Mouse (Mus musculus) cerebellum, postnatal 14 days (tissue): ENCODE data around the gene Riiad1.

Source experiments
- DNase-seq, 2 experiments: peaks; one replicate each; pipeline ENCODE4 v3.0.0; 2021; ENCODE audit warnings: mixed read lengths in 2 of 2

Riiad1 gene

DNA sequence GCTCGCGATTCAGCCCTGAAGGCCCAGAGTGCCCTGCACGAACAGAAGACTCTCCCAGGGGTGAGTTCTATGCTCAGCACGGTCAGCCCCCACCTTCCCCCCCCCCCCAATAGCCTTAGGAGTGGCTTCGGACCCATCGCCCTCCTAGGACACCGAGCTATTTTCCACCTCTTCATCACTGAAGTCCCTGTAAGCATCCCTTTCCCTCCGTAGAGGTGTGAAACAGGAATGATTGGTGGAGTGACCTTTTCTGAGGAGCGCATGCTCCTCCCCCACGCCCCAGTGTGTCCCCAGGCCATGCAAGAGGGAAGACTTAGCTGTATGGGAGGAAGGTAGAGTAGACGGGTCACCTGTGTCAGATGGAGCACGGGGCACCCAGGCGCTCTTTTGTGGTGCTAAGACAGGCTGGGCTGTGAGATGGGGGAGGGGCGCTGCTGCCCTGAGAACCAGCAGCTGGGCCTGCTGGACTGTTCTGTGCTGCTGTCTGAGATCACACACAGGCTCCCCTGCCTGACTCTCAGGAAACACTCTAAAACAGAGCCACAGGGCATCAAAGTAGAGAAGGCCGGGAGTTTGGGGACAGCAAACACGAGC, at the start of gene Riiad1:
Riiad1 (minus strand) TSS at position 51 of the 594 bp plus-strand sequence.
- peak in 1 of 2 experiments; percentile 36 for DNase-seq

DNA sequence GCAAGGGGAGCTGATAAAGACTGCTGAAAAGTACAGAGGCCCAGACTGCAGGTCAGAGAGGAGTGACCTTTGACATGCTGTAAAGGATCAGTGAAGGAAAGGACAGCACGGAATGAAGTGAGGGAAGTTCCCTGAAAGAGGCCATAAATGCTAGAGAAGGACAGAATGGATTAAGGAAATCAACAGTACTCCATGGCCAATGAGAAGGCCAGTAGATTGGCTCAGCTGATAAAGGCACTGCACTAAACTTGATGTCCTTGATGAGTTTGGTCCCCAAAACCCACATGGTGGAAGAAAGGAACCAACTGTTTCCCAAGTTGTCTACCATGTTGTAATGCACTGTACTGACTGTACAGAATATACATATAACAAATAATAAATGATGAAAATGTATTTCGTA, 46.6 kb upstream of the Riiad1 start:
- DNase-seq, result no peak

DNA sequence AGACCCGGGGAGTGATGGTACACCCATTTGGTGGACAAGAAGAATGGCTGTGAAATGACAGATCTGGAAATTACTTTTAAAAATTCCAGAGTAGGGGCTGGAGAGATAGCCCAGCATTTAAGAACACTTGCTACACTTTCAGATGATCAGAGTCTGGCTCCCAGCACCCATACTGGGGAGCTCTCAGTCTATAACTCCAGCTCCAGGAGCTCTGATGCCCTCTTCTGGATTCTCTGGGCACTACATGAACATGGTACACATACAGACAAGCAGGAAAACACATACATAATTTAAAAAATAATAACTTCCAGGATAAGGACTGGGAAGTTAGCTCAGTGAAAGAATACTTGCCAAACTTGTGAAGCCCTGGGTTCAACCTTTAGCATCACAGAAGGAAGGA, 26.5 kb upstream of the Riiad1 start:
- DNase-seq, result peak in 1 of 2 experiments; percentile 43

DNA sequence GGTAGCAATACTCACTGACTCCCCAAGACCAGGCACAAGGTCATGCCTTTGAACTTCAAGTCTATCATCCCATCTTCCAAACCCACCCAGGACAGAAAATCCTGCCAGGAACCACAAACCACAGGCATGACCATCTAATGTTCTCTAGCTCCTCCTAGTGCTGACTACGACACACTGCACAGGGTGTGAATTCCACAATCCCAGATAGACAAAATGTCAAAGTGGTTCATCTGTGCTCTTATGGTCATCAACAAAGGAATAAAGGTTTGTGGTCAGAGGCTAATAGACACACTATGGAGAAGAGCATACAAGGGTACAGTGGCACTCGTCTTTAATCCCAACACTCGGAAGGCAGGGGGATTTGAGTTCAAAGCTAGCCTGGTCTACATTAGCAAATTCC, 22.1 kb upstream of the Riiad1 start:
- peak; percentile 67 to 70 for DNase-seq

DNA sequence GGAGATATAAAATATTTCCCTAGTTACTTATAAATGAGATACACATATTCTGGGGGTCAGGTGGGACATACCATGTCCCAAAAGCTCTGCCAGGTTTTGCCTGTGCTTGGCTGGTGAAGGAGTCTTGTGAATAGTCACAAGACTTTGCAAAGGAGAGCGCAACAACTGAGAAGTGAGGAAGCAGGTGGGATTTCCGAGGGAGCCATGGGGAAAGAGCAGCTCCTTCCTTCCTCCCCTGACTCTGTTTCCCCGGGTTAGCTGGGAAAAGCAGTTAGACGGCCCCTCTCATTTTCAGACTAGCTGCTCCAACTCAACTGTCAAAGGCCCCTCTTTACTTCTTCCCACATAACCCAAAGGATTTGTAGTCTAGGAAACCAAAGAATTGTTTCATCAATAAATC, 17.0 kb upstream of the Riiad1 start:
- no peak for DNase-seq

DNA sequence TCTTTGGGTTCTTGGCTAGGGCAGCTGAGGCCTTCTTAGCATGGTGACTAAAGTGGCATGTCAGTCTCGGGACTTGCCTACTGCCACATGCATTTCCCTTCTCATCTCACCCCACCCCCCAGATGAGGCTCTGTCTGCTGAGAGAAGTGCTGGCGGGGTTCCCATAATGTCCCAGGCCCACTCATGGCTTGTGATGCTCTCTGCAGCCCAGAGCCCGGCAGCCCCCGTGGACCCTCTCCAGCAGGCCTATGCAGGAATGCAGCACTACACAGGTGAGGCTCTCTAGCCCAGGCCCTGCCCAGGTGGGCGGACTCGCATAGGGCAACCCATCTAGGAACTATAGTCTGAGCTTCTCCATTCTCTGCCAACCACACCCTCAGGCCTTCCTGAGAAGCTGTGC, 7.4 kb upstream of the Riiad1 start:
- DNase-seq, result peak in 1 of 2 experiments; percentile 46

DNA sequence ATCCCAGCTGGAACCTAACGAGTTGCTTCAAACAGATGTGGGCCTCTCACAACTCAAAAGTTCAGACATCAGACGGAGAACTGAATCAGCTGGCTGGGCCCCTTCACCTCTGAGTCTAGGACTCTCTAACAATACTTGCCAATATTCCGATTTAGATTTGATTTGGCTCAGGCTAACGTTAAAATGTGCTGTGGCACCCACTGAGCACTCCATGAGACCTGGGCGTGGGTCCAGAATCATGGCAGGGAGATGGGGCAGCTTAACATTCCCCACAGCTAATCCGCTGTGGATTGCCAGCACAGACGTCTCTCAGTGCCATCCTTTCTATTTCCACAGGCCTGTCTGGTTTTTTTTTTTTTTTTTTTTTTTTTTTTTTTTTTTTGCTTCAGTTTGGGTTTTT, 5.8 kb upstream of the Riiad1 start:
- peak in 1 of 2 experiments; percentile 45 for DNase-seq

DNA sequence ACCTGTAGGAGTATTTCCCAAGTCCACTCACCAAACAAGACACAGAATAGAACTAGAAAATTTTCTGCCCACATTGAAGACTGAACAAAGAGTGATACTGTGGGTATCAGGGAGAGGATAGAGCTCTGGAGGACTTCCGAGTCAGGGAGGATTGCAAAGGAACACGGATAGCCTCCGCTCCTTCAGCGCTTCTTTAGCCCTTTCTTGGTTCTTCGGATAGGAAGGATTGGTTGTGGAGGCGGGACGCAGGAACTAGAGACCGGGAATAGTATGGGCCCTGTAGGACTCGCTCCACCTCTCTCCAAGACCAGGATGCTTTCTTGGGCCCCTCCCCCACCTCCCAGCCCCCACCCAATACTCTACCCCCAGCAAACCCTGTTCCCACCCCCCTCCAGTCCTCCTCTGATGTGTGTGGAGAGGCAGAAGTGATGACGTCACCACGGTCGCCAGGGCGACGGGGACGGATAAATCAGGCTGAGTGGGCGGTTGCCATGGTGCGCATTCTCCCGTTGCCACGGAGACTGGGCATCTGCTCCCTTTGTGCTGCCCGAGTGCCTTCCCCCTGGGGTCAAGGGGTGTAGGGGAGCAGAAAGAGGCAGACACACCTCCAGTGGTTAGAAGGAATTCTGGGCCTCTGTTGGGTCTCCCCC, 3.8 kb upstream of the Riiad1 start:
- DNase-seq, result peak; percentile 92 to 95

DNA sequence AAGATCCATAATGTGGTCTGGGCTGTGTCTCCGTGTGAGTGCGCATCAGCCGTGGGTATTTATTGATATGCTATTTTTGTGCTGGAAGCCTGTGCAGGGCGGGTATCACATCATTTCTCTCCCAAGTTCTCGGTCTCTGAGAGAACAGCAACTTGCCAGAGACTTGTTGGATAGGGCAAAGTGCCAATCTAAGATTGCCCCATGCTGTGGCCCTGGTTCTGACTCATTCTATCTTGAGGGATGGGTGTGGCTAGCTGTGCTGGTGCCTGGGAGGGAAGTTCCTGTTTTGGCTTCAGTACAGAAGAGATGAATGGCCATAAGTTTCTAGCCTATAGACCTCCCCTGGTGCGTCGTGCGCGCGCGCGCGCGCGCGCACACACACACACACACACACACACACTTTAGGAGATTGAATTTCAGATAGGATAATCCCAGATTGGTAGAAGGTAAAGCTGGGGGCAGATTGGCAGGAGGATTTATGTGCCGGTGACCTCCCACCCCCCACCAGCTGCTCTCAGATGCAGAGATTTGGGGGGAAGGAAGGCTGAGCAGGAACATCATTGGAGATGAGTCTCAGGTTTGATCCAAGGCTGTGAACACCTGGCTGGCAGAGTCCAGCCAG, 2.7 kb upstream of the Riiad1 start:
- peak in 1 of 2 experiments; percentile 57 for DNase-seq

DNA sequence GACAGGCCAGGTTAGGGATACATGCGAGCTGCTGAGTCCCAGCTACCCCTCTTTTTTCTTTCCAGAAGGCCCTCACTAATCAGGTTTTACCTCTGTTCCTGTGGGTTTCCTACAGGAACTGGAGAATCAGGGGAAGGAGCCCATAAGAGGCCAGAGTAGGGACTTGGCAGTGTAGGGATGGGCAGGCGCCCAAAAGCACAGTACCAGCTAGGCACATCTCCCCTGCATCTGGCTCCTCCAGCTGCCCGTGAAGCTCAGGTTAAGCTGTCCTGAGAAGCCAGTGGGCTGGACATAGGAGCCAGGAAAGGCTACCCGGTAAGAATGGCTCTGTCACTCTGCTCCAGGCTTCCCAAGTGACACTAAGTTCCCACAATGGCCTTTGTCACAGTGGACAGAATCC, 1.3 kb upstream of the Riiad1 start:
- DNase-seq, result peak in 1 of 2 experiments; percentile 26

DNA sequence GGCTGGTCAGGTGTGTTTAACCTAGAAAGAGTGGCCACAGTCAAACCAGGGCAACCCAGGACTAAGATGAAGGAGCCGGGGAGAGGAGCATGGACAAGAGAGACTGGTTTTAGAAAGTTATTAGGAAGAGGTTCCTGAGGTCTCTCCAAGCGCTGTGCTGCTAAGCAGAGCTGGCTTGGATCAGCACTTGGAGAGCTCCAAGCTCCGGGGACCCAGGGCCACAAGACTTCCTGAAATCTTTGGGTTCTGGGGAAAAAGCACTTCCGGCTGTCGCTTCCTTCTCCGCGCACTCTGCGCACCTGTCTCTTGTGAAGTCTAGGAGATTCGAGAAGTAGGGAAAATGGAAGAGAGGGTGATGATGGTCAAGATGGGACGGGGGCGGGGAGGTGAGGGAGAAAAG, 577 bp downstream of the Riiad1 start:
- no peak for DNase-seq

DNA sequence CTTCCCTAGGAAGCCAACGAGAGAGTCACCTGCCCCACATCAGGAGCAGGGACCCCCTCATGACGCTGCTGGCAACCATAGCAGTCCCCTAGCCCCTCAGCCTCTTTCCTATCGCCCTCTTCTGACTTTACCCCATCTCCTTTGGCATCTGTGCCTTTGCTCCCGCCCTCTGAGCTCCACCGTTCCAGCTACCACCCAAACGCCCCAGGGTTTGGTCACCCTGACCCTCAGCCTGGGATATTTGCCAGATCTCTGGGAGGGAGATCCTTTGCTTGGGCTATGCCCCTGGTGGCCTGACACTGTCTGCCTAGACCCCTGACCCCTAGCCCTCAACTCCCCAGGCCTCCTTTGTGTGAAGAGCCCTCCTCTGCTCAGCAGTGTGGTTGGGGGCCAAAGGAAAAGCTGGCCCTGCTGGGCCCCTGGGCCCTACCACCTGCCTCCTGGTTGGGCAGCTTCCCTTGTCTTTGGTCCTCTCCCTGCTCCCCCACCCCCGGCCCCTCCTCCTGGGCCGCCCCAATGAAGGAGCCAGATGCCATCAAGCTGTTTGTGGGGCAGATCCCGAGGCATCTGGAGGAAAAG, 1.5 kb downstream of the Riiad1 start:
- peak; percentile 62 to 63 for DNase-seq

DNA sequence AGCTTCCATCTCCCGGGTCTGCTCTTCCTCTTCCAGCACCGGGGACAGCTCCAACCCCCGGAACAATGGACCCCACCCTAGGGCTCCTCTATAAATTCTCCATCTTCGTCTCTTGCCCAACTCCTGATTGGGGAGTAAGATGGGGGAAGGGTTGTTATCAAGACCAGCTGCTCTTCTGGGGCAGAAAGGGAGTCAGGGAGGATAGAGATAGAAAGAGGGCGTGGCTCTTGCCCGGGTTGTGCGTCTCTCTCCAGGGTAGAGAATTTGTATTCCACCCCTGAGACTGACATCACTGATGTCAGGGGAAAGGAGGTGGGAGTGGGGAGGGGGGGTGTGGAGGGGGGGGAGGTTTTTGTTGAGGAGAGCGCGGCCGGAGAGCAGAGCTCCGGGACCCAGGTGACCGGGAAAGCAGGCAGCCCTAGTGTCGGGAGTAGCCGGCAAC, 2.1 kb downstream of the Riiad1 start, which contains the start of gene Celf3:
Celf3 (plus strand) TSS at position 315 of the 442 bp plus-strand sequence.
- peak; percentile 88 to 89 for DNase-seq

DNA sequence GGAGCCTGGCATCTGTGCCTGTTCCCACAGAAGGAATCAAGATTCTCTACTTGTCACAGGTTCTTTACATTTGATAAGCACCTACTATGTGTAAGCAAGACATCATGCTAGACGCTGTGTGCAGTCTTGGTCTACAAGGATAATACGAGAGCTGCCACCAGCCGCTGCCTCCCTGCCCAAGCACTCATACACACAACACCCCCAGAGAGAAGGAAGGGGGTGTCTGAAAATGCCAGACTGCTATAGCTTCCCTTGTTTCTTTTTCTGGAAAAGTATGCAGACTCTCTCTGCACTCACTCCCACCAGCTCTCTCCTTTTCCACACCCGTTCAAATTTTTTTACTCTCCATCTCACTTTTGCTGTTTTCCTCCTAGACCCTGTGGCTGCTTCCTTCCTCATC, 2.7 kb downstream of the Riiad1 start:
- peak; percentile 40 to 56 for DNase-seq

DNA sequence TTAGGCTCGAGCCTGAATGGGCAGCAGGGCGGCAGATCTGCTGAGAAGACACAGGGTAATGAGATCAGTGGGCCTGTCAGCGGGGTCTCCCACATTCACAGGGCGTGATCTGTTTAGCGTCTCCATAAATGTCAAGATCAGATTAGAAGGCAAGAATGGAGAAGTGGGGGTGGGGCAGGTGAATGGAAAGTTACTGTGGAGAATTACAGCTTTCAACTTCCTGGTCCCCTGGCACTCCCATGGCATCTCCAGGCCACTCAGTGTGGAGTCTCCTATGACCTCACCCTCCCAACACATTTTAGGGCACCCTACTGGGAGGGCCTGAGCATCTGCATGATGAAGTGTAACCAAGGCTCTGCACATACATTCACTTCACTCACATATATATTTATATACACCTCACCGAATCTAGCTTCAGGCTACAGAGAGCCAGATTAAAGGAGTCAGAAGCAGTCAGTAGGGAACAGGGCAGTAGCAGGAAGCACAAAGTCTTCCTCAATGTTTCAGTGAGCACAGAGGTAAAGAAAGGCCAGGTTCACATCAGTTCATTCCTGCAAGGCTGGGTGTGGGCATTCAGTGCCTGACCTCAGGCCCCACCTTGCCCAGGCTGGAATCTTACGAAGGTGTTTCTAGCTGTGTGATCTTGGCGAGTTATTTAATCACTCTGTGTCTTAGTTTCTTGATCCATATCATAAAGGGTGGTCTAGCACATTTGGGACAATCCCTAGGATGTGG, 3.7 kb downstream of the Riiad1 start:
- peak in 1 of 2 experiments; percentile 31 for DNase-seq

DNA sequence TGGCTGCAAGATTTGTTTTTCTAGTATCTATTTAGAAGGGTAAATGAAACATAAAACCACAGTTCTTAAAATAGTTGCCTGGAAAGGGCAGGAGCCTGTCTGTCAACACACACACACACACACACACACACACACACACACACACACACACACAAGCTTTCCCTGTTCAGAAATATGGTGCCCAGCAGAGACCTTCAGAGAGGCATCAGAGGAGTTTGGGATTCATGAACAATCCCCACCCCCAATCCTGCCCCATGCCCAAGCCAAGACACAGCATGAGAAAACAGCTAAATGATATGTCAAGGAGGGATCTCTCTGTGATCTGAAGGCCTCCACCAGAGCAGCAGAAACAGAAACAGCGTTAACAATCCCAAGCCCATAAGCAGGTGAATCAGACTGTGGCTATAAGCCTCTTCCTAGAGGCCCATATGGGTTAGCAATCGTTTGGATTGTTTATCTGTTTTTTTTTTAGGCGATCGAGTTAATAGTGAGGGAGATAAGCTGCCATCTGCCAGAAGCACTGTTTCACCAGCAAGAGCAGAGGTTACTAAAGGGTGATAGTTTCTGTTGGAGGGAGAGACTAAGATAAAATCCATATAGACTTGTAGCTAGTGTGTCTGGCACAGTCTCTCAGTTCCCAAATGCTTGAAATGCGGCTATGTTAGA, 6.4 kb downstream of the Riiad1 start:
- peak; percentile 54 to 62 for DNase-seq

DNA sequence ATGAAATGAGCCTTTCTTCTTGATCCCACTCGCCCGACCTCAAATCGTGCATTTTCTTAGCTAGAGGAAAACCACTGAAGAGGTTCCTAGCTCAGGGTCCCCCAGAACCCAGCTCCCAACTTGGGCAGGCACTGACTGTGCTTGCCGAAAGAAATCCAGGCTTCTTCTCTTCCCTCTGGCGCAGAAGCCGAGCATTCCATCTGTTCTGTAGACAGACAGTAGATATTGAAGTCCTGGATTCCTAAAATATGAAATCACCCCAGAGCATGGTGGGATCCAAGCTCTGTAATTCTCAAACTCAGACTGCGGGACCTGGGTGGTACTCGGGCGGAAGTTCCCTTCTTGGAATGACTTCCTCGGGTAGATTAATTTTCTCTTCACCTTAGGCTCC, 7.0 kb downstream of the Riiad1 start:
- DNase-seq, result no peak

DNA sequence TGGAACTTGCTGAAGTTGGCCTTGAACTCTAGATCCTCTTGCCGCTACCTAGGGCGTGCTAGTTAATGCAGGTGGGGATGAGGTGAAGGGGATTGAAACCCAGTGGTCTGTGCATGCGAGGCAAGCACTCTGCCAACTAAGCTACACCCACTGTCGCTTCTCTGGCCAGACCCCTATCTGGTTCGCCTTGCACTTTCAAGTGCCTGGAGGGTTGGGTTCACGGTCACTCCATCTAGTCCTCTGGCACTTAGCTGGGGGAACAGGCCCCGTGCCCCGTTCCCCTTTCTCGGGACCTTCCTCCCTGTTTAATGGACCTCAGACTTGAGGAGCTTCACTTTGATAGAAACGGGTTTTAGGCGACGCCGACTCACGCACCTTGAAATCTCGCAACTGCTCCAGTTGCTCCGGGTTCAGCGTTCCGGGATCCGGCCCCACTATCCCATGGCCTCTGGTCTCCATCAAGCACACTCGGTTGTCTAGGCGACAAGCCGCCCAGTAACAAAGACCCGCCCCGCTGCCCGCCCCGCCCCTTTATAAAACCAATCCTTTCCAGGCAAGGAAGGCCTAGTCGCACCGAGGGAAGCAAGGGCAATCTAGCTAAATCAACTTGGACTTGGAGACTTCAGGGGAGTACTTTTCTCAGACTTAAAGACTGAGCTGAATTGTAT, 7.6 kb downstream of the Riiad1 start:
- peak in 1 of 2 experiments; percentile 38 for DNase-seq

DNA sequence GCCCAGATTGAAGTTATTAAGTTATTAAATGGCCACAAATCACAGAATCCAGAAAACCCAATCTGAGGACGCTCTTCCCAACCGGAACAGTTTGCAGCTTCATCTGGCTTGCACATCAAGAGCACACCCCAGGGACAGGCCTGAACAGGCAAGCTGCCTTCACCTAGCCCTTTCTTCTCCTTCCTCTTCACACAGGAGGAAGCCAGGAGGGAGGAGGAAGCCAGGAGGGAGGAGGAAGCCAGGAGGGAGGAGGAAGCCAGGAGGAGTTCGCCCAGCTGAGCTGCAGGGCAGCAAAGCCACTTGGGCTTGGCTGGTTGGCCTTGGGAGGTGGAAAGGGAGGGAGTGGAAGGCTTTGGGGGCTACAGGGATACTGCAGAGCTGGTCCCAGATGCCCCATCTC, 11.2 kb downstream of the Riiad1 start:
- DNase-seq, result no peak

DNA sequence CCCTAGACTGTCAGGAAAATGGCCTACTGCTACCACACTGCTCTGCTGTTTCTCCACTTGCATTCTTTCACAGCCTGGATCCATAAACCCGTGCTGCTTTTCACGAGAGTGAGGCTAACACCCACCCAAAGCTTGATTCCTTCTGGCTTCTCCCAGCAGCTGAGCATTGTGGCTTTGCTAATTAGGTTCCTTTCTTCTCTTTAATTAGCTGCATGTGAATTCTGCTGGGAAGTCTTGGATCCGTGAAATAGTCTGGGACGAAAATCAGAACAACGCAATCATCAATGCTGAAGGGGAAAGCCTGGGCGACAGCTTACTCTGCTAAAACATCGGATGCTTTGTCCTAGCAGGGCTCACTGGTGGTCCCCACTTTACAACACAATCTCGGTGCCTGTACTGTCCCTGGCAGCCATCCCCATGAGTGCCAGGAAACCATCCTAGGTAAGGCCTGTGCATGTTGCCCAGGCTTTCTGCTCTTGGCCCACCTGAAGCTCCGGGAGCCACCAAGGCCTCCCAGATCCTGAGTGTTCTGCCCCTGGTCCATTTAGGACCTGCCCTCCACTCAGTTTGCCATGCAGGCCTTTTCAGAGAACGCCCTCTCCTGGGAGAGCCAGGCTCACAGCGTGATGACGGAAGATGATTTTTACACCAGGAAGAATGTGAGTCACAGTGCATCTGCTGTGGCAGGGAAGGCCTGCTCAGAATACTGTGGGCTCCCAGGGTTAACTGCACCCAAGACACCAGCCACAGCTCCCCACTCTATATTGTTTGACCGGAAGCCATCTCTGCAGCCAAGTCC, 14.3 kb downstream of the Riiad1 start:
- DNase-seq, result no peak
